Mouse (Mus musculus) neural tube, embryonic 10.5 days (tissue): ENCODE results near the gene Cd72.

Source experiments
- DNase-seq: peaks from one replicate; pipeline ENCODE4 v3.0.0-alpha.2; 2017; ENCODE audit warnings: low spot score; ENCODE audit errors: extremely low spot score

Gene Cd72

DNA sequence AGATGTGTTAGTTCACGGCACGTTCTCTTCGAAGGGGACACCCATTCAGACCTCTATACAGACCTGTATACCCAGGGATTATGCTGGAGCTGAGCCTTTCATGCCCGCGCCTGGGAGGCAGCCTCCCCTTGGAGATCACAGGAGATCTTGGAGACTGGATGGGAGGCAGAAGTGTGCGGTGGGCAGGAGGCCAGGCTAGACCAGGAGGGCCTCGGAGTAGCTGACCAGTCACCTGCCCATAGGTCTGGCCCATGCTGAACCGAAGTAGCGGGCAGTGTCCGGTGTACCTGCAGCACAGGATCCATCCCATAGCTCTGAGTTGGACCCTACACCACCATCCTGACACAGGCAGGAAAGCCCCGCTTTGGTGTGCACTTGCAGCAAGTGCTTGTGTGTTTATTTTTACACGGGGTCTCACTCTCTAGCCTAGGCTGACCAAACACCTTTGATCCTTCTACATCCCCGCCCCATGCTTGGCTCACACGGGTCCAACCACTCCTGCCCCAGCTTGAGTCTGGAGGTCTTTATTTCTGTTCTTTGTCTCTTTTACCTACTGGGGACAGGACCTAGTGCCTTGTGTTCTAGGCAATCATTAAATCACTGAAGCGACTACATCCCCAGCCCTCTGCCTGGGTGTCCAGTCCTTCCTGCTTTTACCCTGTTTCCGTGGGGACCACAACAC lies 26.1 kb downstream of the Cd72 start:
- DNase-seq: no peak

DNA sequence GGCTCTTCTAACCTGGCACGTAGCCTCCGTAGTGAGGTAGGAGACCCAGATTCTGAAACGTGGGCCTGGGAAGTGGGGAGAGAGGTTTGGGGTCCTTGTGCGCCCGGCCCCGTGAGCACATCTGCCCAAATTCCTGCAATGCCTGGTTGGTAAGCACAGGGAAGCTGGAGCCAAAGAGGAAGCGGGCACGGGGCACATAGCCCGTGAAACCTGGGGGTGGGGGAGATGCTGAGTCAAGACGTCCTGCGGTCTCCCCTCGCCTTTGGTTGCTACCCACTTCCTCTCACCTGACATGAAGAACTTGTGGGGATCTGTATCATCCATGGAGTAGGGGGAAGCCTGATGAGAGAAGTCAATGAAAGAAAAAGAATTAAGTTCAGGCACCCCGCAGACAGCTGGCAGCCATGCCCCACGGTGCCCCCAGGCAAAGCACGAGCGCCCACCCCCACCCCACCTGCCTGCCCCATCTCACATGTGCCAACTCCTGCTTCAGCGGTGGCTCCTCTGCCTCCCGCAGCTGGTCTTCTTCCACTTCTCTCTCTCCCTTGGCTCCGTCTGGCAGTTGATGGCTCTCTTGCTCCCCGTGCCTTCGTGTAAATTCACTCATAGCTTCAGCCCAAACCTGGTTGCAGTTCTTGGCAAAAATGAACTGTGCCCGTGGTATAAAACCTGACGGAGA lies 26.8 kb downstream of the Cd72 start:
- DNase-seq: peak; percentile 27

DNA sequence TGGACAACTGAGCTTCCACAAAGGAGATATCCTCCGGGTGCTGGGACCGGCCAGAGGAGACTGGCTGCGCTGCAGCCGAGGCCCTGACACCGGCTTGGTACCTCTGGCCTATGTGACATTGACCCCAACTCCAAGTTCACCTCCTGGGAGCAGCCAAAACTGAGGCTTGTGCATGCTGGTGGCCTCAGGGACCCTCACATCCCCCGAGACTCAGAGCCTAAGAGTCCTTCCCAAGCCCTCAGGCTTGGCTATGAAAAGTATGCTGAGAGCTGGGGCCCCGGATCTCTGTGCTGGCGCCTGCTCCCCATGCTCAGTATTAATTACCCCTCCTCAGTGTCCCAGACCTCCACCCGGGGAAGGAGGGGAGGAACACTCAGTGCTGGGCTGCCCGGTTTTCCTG lies 27.9 kb downstream of the Cd72 start:
- DNase-seq: no peak

DNA sequence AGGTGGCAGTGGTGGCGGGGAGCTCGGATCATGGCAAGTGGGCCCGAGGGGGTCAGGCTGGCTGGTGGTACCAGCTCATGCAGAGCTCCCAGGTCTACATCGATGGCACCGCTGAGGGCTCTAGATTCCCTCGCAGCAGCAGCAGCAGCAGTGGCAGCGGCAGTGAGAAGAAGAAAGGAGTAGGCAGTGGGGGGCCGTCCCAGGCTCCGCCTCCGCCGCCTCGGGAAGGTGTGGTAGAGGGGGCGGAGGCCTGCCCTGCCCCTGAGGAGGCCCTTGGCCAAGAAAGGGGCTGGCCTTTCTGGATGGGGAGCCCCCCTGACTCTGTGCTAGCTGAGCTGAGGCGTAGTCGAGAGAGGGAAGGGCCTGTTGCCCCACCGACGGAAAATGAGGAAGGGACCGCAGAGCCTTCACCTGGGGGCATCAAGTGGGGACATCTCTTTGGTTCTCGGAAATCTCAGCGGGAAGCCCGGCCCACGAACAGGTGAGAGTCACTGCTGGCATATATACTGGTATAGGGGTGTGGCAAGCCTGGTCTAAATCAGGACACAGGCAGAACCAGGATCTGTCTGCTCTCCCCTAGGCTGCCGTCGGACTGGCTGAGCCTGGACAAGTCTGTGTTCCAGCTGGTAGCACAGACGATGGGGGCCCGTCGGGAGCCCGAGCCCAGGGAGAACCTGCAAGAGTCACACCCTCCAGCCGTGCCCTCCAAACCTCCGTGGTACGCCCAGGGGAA lies 28.6 kb downstream of the Cd72 start:
- DNase-seq: peak; percentile 28

DNA sequence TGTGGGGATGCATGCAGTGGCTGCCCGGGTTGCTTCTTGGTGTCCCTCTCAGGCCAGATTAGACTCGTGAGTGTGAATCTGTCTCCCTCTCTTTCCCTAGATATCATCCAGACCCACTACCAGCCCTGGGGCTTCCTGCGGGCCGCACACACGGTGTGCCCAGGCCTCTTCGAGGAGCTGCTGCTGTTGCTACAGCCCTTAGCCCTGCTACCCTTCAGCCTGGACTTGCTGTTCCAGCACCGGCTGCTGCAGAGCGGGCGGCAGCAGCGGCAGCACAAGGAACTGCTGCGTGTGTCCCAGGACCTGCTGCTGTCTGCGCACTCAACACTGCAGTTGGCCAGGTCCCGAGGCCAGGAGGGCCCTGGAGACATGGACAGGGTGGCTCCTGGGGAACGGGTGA lies 29.2 kb downstream of the Cd72 start:
- peak; percentile 24 for DNase-seq

DNA sequence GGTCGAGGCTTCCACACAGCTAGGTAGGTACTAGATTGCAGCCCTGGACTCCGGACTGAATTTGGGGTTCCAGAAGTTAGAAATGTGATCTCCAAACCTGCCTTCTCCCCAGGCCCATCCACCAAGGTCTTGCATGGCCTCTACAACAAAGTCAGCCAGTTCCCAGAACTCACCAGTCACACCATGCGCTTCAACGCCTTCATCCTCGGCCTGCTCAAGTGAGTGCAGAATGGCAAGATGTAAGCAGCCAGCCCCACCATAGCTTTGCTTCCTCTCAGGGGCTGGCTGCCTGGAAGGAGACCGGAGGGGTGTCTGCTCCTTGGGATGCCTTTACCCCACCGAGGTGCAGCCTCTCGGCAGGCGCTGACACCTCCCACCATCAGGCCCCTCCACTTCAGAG lies 30.4 kb downstream of the Cd72 start:
- no peak for DNase-seq

DNA sequence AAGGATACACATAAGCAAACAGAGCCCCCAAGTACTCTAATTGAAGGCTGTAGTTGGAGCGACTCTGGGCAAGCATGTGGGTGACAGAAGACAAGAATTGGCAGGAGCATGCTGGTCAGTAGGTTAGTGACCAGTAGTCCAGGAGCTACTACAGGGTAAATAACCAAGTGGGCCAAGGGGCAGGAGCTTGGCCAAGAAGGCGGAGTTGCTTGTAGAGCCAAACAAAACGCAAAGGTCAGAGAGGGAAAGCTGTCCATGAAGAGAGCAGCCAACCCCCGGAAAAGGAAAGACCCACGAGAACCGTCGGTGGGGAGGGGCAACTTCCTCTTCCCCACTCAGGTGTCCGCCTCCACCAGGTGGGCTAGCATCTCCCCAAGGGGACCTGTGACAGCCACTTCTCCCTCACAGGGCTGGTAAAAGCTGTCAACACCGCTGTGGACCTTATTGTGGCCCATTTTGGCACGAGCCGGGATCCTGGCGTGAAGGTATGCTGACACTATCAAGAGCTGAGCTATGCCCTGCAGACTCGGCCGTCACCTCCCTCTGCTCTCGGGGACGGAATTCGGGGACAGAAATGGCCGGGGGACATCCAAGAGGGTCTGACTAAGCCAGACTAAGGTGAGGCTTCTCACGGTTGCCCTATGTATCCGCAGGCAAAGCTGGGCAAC lies 31.0 kb downstream of the Cd72 start:
- DNase-seq: no peak

DNA sequence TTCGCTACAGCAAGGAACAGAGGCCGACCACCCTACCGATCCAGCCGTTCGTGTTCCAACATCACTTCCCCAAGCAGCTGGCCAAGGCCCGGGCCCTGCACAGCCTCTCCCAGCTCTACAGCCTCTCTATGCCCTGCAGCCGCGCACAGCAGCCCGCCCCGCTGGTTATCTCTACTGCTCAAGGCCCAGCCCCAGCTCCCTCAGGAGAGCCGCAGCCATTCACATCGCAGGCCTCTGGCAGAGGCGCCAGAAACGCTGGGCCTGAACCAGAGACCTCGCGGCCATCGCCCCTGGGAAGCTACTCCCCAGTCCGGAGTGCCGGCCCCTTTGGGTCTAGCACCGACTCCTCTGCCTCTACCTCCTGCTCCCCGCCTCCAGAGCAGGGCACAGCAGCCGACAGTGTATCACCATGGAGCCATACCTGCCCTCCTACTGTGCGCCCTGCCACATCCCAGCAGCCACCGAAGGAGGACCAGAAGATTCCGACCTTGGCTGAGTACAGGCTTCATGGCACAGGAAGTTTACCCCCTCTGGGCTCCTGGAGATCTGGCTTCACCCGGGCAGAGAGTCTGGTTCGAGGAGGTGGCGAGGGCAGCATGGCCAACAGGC lies 32.7 kb downstream of the Cd72 start:
- DNase-seq: no peak

DNA sequence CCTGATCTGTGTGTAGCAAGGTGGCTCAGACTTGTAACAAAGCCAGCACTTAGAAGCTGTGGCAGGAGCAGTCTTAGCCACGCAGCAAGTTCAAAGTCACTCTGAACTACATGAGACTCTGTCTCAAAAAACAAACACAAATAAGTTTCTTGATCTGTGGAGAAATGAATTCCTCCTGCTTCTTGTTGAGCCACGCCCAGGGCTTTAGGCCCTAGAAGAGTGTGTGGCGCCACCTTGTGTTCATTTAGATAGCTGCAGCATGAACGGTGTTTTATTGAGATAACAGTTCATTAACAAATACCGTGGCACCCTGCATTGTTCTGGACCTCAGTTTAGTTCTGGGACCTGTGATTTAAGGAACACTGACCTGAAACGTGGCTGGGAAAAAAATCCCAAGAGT lies 34.1 kb downstream of the Cd72 start:
- DNase-seq: peak; percentile 78

DNA sequence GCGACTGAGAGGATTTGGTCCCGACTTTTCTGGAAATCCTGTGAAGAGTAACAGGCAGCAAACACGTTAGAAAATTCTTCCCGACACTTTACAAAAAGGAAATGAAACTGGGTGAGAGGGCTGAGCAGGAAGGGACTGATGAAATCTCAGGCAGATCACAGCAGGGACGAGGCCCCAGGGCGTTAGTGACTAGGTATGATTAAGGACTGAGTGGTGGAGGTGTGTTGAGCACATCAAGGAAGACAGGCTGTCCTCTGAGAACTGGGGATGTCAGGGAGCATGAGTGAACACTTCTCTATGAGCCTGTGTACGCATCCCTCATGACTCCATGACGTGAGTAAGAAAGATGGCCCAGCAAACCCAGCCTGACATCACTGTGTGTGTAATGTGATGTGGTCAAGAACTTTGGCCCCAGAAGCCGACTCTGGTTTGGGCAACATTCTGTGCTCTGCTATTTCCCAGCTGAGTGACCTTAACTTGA lies 34.6 kb downstream of the Cd72 start:
- DNase-seq: no peak

DNA sequence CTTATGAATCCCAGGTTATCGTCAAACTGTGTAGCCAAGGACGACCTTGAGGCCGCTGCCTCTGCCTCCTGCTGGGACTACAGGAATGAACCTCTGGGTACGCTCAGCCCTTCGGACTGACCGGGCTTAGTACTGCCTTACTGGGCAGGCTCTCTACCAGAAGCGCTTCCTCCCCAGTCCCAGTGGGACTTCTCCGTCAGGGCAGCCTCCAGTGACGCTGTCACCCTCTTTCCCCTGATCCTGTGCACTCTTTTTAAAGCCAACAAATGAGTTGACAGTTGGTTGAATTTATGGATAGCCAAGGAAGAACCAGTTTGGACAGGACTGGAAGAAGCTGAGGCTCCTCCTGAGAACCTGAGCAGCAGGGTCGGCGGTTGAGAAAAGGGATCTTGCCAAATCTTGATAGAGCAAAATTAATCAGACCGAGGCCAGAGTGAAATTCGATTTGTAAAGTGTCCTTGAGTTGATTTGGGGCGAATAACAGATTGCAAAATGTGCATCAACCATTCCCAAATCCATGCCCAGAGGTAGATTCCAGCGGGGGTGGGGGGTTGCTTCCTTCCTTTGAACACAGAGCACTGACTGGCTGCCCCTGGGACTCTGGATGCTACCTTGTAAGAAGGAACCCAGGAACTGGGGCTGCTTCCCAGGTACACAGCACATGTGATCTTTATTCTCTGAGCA lies 35.3 kb downstream of the Cd72 start:
- no peak for DNase-seq

DNA sequence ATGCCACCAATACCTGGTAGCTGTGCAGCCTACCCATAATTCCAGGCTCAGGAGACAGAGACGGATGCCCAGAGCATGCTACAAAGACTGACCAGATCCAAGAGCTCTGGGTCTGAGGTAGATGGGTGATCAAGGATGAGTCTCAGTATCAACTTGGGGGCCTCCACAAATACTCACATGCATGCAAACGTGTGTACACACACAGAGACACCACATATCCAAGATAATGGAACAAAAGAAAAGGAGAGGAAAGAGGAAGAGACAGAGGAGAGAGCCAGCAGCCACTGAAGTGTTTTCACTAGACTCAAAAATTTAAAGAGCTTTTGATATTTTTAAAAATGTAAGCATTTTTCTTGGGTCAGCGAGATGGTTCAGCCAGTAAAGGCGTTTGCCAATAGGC lies 36.0 kb downstream of the Cd72 start:
- no peak for DNase-seq

DNA sequence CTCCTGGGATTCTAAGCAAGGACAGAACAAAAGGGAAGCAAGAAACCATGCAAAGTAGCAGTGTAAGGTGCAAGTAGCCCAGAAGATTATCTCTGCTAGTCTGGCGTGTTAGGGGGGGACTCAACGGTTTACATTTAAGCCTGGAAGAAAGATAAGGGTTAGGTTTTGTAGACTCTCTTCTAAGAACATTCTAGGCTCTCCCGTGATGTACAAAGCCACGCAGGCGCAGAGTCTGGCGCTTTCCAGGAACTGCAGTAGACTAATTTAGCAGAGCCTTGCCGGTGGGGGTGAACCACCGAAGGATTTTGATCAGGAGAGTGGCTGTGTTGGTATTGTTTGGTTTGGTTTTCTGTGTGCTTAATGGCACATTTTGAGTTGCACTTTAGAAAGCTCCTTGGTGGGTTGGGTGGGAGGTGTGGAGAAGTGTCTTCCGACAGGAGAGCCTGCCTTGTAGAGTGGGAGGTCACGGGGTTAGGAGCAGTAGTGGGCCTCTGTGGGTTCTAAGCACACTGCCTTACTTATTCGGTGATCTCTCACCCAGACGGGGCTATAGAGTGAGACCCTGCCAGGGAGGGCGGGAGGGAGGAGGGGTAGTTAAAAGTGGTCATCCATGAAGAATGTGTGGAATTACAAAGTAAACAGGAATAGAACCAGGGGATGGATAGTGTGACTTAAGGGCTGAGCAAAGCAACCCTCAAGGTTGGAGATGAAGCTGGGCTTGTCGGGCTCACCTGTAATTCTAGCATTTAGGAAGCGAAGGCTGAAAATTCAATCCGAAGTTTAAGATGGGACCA lies 37.0 kb downstream of the Cd72 start:
- DNase-seq: no peak

DNA sequence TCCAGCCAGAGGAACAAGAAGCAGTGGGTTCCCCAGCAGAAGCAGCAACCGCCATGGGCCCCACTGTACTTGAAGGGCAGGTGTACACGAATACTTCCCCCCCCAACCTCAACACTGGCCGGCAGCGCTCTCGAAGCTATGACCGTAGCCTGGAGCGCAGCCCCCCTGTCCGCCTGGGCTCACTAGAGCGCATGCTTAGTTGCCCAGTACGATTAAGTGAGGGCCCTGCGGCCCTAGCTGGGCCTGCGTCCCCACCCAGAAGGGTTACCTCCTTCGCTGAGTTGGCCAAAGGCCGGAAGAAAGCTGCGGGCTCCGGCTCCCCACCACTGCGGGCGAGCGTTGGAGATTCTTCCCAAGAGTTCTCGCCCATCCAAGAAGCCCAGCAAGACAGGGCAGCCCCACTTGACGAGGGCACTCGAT lies 38.3 kb downstream of the Cd72 start:
- no peak for DNase-seq

DNA sequence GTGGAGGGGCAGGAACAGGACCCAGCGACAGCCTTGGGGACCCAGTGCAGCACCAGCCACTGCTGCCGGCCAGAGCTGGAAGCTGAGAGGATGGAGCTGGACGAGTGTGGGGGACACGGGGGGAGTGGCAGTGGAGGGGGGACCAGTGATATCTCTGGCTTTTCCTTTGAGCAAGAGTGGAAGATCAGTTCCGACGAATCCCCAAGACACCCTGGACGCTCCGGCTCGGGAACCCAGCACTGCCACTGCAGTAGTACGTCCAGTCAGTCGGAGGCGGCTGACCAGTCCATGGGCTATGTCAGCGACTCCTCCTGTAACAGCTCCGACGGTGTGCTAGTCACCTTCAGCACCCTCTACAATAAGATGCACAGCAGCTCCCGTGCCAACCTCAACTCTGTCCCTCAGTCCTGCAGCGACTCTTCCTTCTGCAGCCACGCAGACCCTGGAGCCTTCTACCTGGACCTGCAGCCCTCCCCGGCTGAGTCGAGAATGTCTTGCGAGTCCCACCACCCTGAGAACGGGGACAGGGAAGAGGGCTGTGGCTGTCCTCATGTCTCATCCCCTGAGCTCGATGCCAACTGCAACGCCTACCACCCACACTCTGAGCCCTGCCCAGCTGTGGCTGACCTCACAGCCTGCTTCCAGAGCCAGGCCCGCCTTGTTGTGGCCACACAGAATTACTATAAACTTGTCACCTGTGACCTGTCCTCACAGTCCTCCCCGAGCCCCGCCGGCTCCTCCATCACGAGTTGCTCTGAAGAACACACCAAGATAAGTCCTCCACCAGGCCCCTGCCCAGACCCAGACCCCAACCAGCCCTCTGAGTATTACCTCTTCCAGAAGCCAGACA lies 39.0 kb downstream of the Cd72 start:
- DNase-seq: no peak

DNA sequence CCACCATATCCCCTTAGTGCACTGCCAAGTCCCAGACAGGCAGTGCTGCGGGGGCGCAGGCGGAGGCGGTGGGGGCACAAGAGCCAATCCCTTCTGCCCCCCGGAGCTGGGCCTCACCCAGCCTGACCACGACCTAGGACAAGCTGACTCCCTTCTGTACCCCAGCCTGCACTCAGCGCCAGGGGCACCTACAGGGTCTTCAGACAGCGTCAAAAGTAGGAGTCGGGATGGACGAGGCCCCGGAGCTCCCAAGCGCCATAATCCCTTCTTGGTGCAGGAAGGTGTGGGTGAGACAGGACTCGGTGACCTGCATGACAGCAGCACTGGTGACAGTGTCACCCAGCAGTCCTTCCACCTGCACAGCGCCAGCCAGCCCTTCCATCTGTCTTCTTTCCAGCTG lies 39.7 kb downstream of the Cd72 start:
- no peak for DNase-seq

DNA sequence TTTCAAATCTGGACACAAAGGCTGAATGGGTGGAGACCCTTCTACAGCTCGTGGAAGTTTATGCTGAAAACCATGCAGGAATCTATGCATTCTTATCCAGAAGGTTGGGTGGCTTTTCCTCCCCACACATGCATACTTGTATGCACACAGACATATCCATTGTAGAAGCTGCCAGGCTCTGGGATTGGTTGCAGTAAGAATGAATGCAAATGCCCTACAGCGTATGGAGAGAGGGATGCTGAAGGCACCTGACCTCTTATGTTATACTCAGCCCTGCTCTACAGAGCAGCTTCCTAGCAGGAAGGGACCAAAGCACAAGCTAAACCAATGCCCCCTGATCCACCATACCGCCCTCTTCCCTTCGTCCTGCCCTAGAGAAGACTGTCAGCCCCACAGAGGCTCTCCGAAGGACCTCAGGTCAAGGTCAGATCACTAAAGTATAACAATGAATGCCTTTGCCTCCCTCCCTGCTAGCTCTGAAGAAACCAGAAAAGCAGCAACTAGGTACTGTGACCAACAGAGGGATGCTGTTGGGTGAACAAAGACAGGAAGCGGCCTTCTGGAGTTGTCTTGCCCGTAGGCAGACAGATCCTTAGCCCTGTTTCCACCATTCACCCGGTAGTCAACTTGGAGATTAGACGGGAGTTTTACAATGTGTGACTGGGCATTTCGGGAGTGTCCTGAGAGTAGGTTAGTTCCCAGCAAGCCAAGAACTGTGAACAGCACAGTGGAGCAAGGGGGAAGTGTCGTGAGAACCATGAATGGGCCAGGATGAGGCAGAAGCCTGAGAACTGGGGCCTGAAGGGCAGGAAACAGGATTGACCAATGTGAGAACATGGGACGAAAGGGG lies 47.1 kb downstream of the Cd72 start:
- DNase-seq: no peak
